Mouse (Mus musculus) heart, embryonic 10.5 days (tissue): ENCODE data around the gene Rgs11. TPM values are rescaled to one million over a fixed set of nuclear protein-coding genes. Genes with fewer than 3 reads are reported as not detected.

Experiments
- DNase-seq: peaks from one replicate; pipeline ENCODE4 v3.0.0-alpha.2; 2017; ENCODE audit warnings: low spot score
- H3K27ac ChIP-seq: fragments of 300-500 bp; sonication (generic); 2 replicates; pipeline ENCODE4 v1.5.1; 2016; ENCODE audit warnings: mild to moderate bottlenecking
- H3K27me3 ChIP-seq: fragments of 300-500 bp; sonication (generic); 2 replicates; pipeline ENCODE4 v1.6.1; 2016; ENCODE audit warnings: mild to moderate bottlenecking; ENCODE audit not compliant: poor library complexity, insufficient read depth, severe bottlenecking
- H3K36me3 ChIP-seq: fragments of 300-500 bp; sonication (generic); 2 replicates; pipeline ENCODE4 v1.6.1; 2016; ENCODE audit warnings: mild to moderate bottlenecking, moderate library complexity
- H3K4me1 ChIP-seq: fragments of 300-500 bp; sonication (generic); 2 replicates; pipeline ENCODE4 v1.6.1; 2016; ENCODE audit warnings: mild to moderate bottlenecking
- H3K4me3 ChIP-seq: fragments of 300-500 bp; sonication (generic); 2 replicates; pipeline ENCODE4 v1.5.1; 2016; ENCODE audit warnings: mild to moderate bottlenecking, moderate library complexity
- H3K9me3 ChIP-seq: fragments of 300-500 bp; sonication (generic); 2 replicates; pipeline ENCODE4 v1.6.1; 2016; ENCODE audit warnings: mild to moderate bottlenecking, moderate library complexity
- WGBS: fragments of 180-500 bp; shearing (Covaris S2); methylation state at CpG from one replicate; pipeline ENCODE4 v1.1.7; 2016; 5-methylcytosine and 5-hydroxymethylcytosine counted together
- polyA plus RNA-seq: library from polyadenylated mRNA; unstranded; fragments of >200 nt; fragmentation: Nextera tagmentation; extraction: Ambion mirVana; gene quantifications from 2 replicates; pipeline ENCODE4 v1.2.1, GENCODE M21; 2016

Gene Rgs11
- polyA plus RNA-seq, 1 experiment from 2014 or later: 4.2 TPM

DNA sequence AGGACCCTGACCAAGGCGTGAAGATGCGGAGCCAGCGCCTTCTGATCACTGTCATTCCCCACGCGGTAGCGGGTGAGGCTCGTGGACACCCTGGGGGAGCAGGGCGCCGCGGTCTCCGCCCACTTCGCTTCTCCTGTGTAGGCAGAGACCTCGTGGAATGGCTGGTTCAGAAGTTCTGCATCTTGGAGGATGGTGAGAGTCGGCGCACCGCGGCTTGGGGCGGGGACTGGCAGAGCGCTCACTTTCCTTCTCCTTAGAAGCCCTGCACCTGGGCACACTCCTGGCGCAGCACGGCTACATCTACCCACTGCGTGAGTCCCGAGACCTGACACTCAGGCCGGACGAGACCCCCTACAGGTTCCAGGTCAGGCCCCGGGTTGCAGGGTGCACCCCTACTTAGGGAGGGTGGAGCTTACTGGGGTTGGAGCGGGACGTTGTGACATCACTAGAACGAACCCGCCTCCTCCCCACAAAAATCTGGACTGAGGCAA, 615 bp downstream of the Rgs11 start:
- Histone ChIP-seq H3K36me3 (no peaks in the 10 kb centered on the region; the same call in 1 of the 2 replicates), H3K4me1 (peaks cover 47% of the 10 kb centered on the region), H3K4me3 (peak overlapping the region; percentile 63), H3K27me3 (peaks cover 76% of the 10 kb centered on the region), H3K9me3 (no peaks in the 10 kb centered on the region), H3K27ac (peak overlapping the region; percentile 57)
- no peak for DNase-seq
- 1% methylated on average over 30 of the region's 30 CpGs for WGBS

DNA sequence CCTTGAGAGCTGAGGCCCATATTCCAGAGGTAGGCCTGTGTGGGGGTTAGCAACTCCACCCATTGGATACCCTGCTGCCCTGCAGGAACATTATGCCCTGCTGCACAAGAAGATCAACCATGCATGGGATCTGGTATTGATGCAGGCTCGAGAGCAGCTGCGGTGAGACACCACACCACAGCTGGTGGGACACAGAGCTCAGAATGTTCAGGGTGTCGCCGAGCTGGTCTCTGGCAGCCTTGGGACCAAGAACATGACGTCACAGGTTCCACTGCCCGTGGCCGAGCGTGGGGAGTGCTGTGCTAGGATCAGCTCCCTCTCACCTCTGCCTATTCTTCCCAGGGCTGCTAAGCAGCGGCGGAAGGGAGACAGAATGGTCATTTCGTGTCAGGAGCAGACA, 2.0 kb downstream of the Rgs11 start:
- DNase-seq: no peak
- no peaks in the 10 kb centered on the region for H3K9me3 ChIP-seq
- WGBS: 36% methylated on average over 11 of the region's 11 CpGs
- H3K4me3 ChIP-seq: no peak overlapping the region
- H3K4me1 ChIP-seq: peaks cover 47% of the 10 kb centered on the region
- no peak overlapping the region for H3K27ac ChIP-seq
- no peaks in the 10 kb centered on the region for H3K36me3 ChIP-seq
- H3K27me3 ChIP-seq: peaks cover 66% of the 10 kb centered on the region

DNA sequence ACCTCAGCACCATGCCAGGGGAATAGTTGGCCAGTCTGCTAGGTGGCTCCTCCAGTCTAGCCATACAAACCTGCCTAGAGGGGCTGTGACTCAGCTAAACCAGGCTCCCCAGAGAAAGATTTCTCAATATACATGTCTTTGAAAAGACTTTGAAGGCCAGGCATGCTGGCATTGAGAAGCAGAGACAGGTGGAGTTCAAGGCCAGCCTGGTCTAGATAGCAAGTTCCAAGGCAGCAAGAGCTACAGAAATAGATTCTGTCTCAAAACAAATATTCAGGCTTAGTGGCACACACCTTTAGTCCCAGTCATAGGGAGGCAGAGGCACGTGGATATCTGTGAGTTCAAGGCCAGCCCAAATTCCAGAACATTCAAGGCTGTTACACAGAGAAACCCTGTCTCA, 3.6 kb downstream of the Rgs11 start:
- Histone ChIP-seq H3K27me3 (peaks cover 60% of the 10 kb centered on the region), H3K27ac (no peak overlapping the region)
- 71% methylated on average over 1 of the region's 1 CpGs for WGBS

DNA sequence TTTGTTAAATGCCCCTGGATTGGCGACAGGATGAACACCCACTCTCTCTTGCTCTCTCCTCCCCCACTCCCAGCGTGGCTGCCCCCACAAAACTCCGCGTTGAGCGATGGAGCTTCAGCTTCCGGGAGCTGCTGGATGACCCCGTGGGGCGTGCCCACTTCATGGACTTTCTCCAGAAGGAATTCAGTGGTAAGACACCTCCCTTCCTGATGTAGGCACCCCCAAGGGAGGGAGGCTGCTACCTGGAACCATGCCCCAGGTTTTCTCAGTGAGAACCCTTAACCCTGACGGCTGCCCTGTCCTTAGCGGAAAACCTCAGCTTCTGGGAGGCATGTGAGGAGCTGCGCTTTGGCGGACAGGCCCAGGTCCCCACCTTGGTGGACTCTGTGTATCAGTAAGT, 4.9 kb downstream of the Rgs11 start, which contains the start of gene Arhgdig:
Arhgdig (minus strand) TSS at position 101 of the 400 bp plus-strand sequence.
- no peak for DNase-seq
- Histone ChIP-seq H3K36me3 (no peaks in the 10 kb centered on the region), H3K4me3 (no peak within 1 kb of the TSS), H3K9me3 (no peaks in the 10 kb centered on the region), H3K4me1 (peaks cover 27% of the 10 kb centered on the region), H3K27me3 (peaks cover 47% of the 10 kb centered on the region), H3K27ac (no peak within 1 kb of the TSS)
- WGBS: 84% methylated on average over 12 of the region's 12 CpGs

More for the DNA sequence above, 3.6 kb downstream of the Rgs11 start:
- Histone ChIP-seq H3K36me3 (no peaks in the 10 kb centered on the region), H3K4me3 (no peak overlapping the region), H3K4me1 (peaks cover 33% of the 10 kb centered on the region), H3K9me3 (no peaks in the 10 kb centered on the region)
- no peak for DNase-seq

DNA sequence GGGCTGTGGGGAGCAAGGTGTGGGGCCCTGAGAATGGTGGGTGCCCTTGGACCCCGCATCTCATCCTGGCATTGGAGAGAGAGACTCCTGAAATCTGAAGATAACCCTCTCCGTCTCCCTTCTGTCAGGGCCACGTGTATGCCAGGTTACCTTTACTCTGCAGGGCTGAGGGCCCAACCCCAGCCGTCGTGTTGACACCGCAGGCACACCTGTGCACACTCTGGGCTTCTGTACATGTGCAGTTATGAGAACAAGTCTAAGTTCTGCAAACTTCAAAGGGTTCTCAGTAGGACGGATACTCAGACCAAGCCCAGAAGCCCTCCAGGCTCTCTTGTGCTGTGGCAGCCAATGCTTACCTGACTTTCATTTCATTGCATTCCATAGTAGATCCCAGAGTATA, 9.5 kb downstream of the Rgs11 start:
- no peaks in the 10 kb centered on the region for H3K36me3 ChIP-seq
- no peak overlapping the region for H3K4me3 ChIP-seq
- WGBS: 85% methylated on average over 7 of the region's 7 CpGs
- H3K9me3 ChIP-seq: no peaks in the 10 kb centered on the region
- H3K27ac ChIP-seq: no peak overlapping the region
- no peak for DNase-seq
- H3K27me3 ChIP-seq: peaks cover 10% of the 10 kb centered on the region; the same call in 1 of the 2 replicates
- no peaks in the 10 kb centered on the region for H3K4me1 ChIP-seq

DNA sequence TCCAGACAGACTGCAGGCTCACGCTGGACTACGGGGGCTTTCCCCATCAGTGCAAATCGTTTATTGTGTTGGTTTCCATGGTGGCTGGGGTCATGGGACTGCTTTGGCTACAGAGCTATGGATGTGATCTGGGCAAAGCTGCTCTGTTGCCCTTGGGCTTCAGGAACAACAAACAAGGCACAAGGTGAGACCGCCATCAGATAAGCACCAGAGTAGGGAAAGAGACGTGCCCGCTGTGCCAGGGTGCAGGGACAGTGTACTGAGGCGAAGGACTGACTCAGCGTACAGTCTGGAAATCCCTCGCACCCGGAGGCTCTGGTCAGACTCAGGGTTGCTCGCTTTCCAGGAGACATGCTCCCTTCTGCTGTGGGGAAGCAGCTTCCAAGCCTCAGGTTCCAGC, 9.9 kb downstream of the Rgs11 start:
- Histone ChIP-seq H3K27ac (no peak overlapping the region; the same call in 1 of the 2 replicates), H3K9me3 (no peaks in the 10 kb centered on the region), H3K4me1 (no peaks in the 10 kb centered on the region), H3K27me3 (peaks cover 10% of the 10 kb centered on the region; the same call in 1 of the 2 replicates), H3K4me3 (no peak overlapping the region), H3K36me3 (0 out of 2 replicates have a peak, but pooled peaks cover 3% of the 10 kb centered on the region)
- 85% methylated on average over 11 of the region's 11 CpGs for WGBS
- no peak for DNase-seq

DNA sequence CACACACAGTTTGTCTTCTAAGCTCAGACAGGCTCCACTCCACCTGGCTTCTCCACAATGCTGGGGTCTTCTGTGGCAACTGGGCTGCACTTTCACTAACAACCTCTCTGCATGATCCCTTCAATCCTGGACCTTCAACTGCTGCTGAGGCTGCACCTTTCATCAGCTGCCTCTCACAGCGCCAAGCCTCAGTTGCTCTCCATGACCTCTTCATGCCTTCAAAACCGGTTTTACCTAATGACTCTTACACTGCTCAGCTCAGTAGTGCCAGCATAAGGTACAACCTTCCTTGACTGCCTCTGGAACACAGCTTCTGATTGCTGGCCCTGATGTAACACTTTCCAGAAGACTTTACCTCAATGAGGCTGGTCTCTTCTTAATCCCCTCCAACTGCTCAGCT, 18.8 kb downstream of the Rgs11 start:
- Histone ChIP-seq H3K36me3 (peaks cover 7% of the 10 kb centered on the region; the same call in 1 of the 2 replicates), H3K4me3 (no peak overlapping the region), H3K27me3 (no peaks in the 10 kb centered on the region), H3K4me1 (peaks cover 6% of the 10 kb centered on the region; the same call in 1 of the 2 replicates), H3K9me3 (no peaks in the 10 kb centered on the region), H3K27ac (no peak overlapping the region)
- 70% methylated on average over 2 of the region's 2 CpGs for WGBS
- DNase-seq: no peak

DNA sequence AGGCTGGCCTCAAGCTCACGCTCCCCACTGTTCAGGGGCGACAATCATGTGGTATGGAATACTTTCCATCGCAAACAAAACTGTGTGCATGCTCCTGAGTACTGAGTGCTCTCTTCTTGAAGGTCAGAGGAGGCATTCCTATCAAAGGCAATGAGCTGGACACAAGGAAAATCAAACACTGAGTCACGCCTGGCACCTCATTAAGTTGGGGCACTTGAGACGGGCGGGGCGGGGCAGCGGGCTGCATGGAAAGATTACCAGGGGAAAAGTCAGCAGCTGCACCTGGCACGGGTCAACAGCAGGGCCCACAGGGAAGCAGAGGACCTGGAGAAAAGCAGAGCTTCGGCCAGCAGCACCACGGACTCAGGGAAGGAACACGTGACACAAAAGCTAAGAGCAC, 22.4 kb downstream of the Rgs11 start:
- 79% methylated on average over 12 of the region's 12 CpGs for WGBS

DNA sequence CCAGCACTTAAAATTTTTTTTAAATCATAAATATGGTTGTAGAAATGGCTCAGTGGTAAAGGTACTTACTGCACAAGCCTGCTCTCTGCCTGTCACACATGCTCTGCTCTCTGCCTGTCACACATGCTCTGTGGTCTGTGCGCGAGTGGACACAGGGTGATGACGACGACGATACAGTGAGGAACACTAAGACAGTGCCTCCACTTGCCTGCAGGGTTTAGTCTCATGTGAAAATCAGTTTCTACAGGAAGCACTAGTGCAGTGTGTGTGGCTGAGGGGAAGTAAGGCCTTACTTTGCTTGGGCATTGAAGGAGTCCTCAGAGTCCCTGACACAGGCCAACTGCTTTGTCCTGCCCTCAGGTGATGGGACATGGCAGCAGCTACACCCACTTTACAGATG, 27.0 kb downstream of the Rgs11 start:
- H3K27me3 ChIP-seq: no peaks in the 10 kb centered on the region
- no peak for DNase-seq
- no peak overlapping the region for H3K27ac ChIP-seq
- H3K4me3 ChIP-seq: no peak overlapping the region
- no peaks in the 10 kb centered on the region for H3K9me3 ChIP-seq
- no peaks in the 10 kb centered on the region for H3K36me3 ChIP-seq
- WGBS: 85% methylated on average over 5 of the region's 5 CpGs
- H3K4me1 ChIP-seq: peaks cover 6% of the 10 kb centered on the region; the same call in 1 of the 2 replicates

More for the DNA sequence above, 22.4 kb downstream of the Rgs11 start:
- Histone ChIP-seq H3K27ac (no peak overlapping the region), H3K9me3 (no peaks in the 10 kb centered on the region), H3K4me1 (peaks cover 6% of the 10 kb centered on the region; the same call in 1 of the 2 replicates), H3K27me3 (no peaks in the 10 kb centered on the region), H3K4me3 (no peak overlapping the region), H3K36me3 (no peaks in the 10 kb centered on the region)
- DNase-seq: no peak

DNA sequence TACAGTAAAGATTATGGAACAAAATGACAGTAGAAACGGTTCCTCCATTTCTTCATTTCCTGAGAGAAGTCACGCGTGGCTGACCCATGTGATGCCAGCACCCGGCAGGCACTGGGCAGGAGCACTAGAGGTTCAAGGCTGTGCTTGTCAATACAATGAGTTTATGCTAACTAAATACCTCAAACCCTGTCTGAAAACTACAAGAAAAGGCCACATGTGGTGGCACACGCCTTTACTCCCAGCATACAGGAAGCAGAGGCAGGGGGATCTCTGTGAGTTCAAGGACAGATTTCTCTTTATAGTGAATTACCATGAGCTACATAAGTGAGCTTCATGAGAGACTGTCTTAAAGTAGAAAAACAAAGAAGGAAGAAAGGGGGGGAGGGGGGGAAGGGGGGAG, 28.4 kb downstream of the Rgs11 start:
- WGBS: 85% methylated on average over 5 of the region's 5 CpGs
- Histone ChIP-seq H3K27ac (no peak overlapping the region), H3K36me3 (no peaks in the 10 kb centered on the region), H3K4me1 (peaks cover 3% of the 10 kb centered on the region; the same call in 1 of the 2 replicates), H3K9me3 (no peaks in the 10 kb centered on the region), H3K4me3 (no peak overlapping the region), H3K27me3 (no peaks in the 10 kb centered on the region)
- DNase-seq: no peak

DNA sequence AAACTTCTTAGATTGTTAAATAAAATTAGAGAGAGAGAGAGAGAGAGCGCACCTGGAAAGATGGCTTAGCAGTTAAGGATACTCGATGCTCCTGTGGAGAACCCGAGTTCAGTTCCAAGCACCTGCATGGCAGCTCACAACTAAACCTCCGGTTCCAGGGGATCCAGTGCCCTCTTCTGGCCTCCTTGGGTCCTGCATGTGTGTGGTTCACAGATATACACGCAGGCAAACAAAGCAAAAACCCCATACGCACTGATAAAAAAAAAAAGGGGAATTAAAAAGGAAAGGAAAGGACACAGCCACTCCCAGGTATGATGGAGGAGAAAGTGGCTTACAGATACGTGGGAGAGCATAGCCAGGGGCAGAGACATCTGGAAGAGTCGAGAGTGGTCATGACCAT, 30.1 kb downstream of the Rgs11 start:
- DNase-seq: no peak
- no peaks in the 10 kb centered on the region for H3K36me3 ChIP-seq
- peaks cover 3% of the 10 kb centered on the region; the same call in 1 of the 2 replicates for H3K4me1 ChIP-seq
- 69% methylated on average over 8 of the region's 8 CpGs for WGBS
- H3K27me3 ChIP-seq: no peaks in the 10 kb centered on the region
- H3K4me3 ChIP-seq: no peak overlapping the region
- no peaks in the 10 kb centered on the region for H3K9me3 ChIP-seq
- H3K27ac ChIP-seq: no peak overlapping the region

DNA sequence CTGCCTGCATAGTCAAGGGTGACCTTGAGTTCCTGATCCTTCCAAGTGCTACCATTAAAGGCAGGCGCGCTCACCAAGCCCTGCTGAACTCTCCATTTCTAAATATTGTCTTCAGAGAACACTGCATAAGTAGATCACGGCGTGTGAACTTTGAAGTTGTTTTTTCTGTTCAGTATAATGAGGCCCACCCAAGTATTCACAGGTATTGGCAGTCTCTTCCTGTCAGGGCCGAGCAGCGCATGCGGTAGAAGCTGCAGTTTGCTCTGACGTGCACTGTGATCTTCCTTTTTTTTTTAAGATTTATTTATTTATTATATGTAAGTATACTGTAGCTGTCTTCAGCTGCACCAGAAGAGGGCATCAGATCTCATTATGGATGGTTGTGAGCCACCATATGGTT, 31.6 kb downstream of the Rgs11 start:
- H3K36me3 ChIP-seq: no peaks in the 10 kb centered on the region

DNA sequence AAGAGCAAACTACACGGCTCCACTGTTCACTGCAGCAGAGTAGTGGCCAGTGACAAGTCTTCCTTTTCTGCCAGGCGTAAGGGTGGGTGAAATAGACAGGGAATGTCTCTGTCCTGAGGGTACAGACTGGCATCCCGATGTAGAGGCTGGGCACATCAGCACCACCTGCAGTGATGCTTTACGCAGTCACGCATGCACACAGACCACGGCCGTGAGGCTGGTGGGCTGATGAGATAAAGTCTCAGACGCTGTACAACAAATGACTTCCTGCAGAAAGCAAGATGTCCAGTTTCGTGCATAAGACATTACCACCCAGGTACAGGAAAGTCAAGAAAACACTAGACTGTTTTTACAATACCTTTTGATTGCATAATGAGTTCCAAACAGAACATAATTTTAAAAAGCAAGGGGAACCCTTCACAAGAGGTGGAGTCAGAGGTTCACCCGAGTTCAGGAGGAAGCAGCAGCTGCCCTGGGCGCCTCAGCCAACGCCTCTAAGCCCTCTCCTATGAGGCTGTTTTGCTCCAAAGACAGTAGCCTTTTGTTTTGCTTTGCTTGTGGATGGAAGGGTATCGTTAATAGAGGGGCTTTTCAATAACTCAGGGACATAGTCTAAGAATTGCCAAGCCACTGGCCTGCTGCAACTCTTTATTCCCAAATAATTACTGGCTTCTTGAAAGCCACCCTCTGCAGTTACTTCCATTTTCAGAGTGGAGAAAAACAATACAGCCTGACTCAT, 32.5 kb downstream of the Rgs11 start:
- no peaks in the 10 kb centered on the region for H3K27me3 ChIP-seq
- no peak overlapping the region for H3K27ac ChIP-seq
- peaks cover 3% of the 10 kb centered on the region; the same call in 1 of the 2 replicates for H3K4me1 ChIP-seq
- WGBS: 64% methylated on average over 13 of the region's 13 CpGs
- DNase-seq: no peak
- no peak overlapping the region for H3K4me3 ChIP-seq
- H3K9me3 ChIP-seq: no peaks in the 10 kb centered on the region
- H3K36me3 ChIP-seq: no peaks in the 10 kb centered on the region

More for the DNA sequence above, 31.6 kb downstream of the Rgs11 start:
- WGBS: 89% methylated on average over 8 of the region's 8 CpGs
- Histone ChIP-seq H3K4me1 (peaks cover 3% of the 10 kb centered on the region; the same call in 1 of the 2 replicates), H3K4me3 (no peak overlapping the region), H3K9me3 (no peaks in the 10 kb centered on the region), H3K27ac (no peak overlapping the region), H3K27me3 (no peaks in the 10 kb centered on the region)
- DNase-seq: no peak
